Mouse (Mus musculus): ENCODE measurements around the gene Cdk18.

DNA sequence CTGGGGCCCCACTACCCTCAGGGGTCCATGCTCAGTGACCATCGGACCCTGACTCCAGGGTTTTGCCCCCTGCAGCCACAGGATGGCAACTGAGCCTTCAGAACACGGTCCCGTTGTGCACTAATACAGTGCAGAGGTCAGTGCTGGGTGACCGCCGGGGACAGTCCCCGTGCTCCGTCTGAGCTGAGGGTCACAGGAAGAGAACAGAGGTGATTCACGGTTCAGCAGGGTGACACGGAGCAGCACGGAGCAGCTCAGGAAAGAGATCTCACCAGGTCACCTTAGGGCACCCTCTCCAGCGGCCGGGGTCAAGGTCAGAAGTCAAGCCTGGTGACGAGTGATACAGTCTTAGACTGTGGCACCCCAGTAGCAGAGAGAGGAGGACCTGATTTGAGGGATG is 2.3 kb upstream of the Cdk18 start:
- TF ChIP-seq POLR2A (IDR thresholded peaks at IDR 0.05; ENCODE audit: low read depth, low read length) (no peak), CTCF (IDR thresholded peaks at IDR 0.05; ENCODE audit: extremely low read depth, insufficient read length, insufficient replicate concordance, low read depth, low read length) (no peak)
